Mouse (Mus musculus): ENCODE data around the gene Pdcl3.
"Not testable (repeated sequence)": the region's sequence is repeated elsewhere in the genome, so short reads cannot be mapped to it uniquely, and the experiment has no call there.

The Pdcl3 gene

DNA sequence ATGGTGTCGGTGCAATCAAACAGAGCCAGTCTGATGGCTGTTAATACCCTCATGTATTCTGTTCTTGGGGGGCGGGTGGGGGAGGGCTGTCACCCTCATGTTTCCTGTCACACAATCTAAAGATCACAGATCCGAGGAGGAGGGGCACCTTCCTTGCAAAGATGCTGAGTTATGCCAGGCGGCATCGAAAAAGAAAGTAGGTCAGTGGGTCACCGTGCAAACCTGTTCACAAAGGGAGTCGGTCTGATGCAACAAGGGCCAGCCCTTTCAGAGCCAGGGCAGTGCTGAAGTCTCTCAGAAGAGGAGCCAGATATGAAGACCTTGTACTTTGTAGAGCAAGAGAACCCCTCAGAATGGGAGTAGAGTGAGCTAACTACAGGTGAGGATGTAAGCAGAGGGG, 39.7 kb downstream of the Pdcl3 start:
- no peak for DNase-seq (ENCODE audit: low spot score)

DNA sequence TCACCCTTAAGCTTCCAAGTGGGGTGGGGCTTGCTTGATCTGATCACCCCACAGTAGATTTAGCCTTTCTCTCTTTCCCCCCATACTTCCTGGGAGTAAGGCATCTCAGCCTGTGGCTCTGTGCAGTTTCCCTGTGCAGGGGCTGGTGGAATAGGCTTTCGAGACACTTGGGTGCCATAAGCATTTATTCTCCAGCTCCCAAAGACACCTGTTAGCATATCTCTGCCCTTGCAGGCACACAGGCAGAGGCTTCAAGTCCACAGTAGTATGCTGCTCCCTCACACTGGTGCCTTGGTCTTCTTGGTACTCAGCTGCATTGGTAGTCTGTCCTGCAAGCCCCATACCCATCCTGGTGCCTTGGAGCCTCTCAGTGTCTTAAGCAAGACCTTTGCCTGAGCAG, 40.4 kb downstream of the Pdcl3 start:
- no peak for DNase-seq (ENCODE audit: low spot score)

DNA sequence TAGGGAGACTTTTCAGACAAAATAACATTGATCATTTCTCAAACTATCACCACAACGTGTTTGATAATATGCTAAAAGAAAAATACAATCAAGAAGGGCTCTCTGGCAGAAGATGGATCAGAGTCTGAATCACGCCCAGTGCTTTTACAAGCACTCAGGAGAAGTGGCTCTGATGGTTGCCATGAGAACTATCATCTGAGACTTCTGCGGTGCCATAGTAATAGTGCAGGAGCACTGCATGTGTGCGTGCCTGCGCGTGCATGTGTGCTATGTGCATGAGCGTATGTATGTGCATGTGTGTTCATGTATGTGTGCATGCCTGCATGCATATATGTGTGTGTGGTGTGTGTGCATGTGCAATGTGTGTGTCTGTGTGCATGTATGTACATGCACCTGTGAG, 43.8 kb downstream of the Pdcl3 start:
- DNase-seq (ENCODE audit: low spot score), result no peak

DNA sequence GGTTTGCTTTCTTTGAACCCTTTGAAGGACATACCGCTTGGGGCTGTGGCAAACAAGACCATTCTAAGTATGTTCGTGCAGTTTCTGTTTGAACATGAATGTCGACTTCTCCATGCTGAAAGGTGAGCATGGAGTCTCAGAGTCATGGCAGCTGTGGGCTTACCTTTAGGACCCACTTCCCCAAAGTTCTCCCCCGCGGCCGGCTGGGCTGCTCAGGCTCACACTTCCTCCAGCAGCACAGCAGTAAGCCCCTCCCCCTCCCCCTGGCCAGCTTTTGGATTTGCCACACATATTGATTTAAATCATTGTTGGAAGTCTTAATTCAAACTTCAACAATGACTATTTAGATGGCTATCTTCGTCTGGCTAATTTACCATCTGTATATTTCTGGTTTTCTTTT, 44.7 kb downstream of the Pdcl3 start:
- no peak for DNase-seq (ENCODE audit: low spot score)

DNA sequence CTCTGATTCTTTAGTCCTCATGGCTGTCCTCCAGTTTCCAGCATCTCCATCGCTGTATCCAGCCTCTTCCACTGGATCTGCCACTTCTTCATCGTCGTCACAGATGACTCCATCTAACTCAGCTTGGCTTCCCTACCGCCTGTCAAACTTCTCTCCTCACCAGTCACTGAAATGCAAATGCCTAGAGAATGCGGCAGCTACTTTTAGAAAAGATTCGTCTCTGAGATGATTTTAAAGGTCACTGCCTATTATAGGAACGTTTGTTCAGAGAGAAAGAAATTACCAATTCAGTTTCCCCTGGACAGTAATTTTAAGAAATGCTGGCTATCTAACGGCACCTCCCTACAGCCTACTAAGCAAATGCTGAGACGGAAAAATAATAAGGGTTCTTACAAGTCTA, 50.4 kb downstream of the Pdcl3 start:
- DNase-seq (ENCODE audit: low spot score), result no peak

DNA sequence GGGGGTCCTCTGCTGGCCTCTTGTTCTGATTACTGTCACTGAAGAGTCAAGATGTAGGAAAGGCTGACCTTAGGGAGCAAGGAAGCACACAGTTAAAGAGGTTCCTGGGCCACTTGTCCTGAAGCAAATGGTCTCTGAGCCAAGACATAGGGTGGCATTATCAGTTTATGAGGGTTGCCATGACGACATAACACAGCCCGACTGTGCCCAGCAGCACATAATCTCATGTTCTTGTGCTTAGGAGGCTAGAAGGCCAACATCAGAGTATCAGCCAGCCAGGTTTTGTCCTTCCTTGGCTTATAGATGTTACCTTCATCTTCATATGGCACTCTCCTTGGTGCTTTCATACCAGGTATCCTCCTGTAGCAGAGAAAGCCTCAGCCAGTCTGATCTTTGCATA, 56.8 kb downstream of the Pdcl3 start:
- no peak for DNase-seq (ENCODE audit: low spot score)

DNA sequence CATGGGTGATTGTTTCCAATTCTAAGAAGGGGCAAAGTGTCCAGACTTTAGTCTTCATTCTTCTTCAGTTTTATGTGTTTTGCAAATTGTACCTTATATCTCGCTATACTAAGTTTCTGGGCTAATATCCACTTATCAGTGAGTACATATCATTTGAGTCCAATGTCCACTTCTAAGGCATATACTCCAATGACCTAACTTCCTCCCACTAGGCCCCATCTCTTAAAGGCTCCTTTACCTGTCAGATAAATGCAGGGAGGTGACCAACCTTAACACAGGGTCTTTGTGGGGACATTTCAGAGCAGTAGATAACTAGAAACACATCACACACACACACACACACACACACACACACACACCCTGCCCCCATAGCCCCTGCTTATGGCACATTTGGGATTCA, 59.0 kb downstream of the Pdcl3 start:
- not testable (repeated sequence) for DNase-seq (ENCODE audit: low spot score)

DNA sequence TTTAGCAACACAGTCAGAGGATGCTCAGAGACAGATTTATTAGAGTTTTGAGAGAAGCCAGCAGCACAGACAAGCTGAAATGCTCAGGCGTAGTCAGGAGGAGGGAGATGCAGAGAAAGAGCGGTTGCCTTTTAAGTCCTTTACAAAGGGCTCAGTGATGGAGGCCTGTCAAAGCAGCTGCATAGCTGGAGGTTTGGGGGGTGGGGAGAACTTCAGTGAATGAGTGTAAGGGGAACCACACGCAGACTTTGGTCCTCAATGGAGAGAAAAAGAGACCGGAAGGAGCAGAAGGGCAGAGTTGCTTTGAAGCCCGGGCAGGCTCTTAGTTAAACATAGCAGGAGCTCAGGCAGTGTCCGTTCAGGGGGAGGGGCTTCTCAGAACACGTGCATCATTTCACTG, 61.3 kb downstream of the Pdcl3 start:
- no peak for DNase-seq (ENCODE audit: low spot score)

Measured in ovary, postnatal 10 days (tissue).